Mouse (Mus musculus) testis, adult 2 months (tissue): Measurements from ENCODE around the gene Ankrd34b.

Source experiments
- CTCF ChIP-seq: fragments of 200-500 bp; IDR thresholded peaks from 2 replicates; pipeline ENCODE4 v1.5.1; 2012; ENCODE audit warnings: low read depth, mild to moderate bottlenecking, inconsistent platforms, low read length, moderate library complexity; ENCODE audit not compliant: control insufficient read depth, insufficient read depth, insufficient replicate concordance
- POLR2A ChIP-seq: fragments of 200-500 bp; IDR thresholded peaks from 2 replicates; pipeline ENCODE4 v1.6.1; 2012; ENCODE audit warnings: low read depth, mild to moderate bottlenecking, inconsistent platforms, low read length, moderate library complexity; ENCODE audit not compliant: control insufficient read depth

DNA sequence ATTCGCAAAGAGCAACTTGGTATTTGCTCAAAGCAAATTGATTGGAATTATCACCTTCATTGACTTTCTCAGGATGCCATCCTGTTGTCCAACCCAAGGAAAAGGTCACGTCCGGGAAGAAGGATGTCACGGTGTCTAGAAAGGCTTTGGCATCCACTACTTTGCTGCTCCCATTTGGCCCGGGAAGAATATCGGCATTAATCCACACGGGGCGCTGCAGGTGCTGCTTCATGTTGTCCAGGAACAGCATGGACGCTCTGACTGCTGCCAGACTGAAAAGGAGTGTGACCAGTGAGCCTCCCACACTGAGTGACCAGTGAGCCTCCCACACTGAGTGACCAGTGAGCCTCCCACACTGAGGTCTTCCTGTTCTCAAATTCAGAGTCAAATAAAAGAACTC lies 42.2 kb downstream of the Ankrd34b start:
- peak; percentile 21; the same call in 1 of the 2 replicates for TF ChIP-seq CTCF
- TF ChIP-seq POLR2A: no peak
